Mouse (Mus musculus): ENCODE measurements at regions not wholly inside any gene's neighbourhood (a gene's known extent, or its start where the extent isn't known, plus 50 kb on each side); places are given as distances from the start of the nearest gene placed in this dataset.
"Not testable (repeated sequence)": the region's sequence is repeated elsewhere in the genome, so short reads cannot be mapped to it uniquely, and the experiment has no call there.

GRCm38 (mm10) chr4:71409867-71410266, 347.9 kb downstream of the Gm11232 start:
- no peak for DNase-seq

- no peak for DNase-seq
Observed at GRCm38 (mm10) chr4:71390444-71390843, 367.3 kb downstream of the Gm11232 start.

DNA sequence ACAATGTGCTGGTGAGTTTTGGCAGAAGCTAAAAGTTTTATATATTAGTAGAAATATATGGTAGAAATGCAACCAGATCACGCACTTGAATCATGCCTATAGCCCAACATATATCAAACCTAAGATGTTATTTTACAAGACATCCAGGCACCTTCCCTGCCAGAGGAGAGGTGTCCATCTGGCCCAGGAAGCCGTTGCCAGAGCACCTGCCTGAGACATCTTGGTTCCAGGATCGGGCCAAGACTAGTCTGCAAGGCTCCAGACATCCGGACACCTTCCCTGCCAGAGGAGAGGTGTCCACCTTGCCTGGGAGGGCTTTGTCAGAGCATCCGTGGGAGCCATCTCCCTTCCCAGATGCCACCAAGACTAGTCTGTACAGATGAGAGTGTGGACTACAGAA, 388.5 kb downstream of the Gm11232 start:
- no peak for DNase-seq

DNA sequence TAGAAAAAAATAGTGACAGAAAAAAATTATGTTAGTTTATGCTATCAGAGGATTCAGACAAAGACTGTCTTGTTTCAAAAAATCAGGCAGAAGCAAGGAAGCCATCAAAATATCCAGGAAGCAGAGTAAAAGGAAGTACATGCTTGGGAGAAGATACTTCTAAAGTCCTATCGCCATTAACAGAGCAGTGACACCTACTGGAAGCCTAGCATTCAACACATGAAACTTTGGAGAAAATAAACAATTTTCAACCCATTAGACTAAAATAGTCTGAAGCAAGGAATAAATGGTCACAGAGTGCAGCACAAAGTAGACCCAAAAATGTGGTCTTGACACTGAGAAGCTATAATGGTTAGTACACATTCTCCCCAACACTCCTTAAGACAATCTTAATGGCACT, 394.0 kb downstream of the Gm11232 start:
- DNase-seq: no peak

DNA sequence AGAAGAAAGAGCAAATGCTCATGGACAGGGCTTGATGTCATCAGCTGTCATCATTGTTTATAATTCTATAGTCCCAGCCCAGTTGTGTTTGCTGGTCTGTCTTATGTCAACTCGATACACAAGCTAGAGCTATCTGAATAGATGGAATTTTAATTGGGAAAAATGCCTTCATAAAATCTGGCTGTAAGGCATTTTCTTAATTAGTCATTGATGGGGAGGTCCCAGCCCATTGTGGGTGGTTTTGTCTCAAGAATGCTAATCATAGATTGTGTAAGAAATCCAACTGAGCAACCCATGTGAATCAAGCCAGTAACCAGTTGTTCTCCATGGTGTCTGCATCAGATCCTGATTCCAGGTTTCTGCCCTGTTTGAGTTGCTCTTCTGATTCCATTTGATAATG, 400.1 kb downstream of the Gm11232 start:
- no peak for DNase-seq

DNA sequence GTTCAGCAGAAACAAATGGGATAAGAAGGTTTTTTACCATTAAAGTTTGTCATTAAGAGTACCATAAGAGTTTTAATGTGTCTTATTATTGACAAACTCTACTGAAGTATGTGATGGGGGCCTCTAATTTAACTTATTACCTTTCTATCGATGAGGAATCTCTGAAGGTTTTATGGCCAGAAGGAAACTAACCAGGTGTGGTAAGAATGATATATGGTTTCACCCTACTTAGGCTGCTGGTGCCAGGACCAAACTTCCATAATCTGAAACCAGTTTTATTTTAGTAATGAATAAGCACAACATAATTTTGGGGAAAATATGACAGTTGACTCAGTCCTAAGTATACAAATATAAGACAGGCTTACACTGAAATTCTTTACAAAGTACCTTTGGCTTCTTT, 401.1 kb downstream of the Gm11232 start:
- DNase-seq: no peak

DNA sequence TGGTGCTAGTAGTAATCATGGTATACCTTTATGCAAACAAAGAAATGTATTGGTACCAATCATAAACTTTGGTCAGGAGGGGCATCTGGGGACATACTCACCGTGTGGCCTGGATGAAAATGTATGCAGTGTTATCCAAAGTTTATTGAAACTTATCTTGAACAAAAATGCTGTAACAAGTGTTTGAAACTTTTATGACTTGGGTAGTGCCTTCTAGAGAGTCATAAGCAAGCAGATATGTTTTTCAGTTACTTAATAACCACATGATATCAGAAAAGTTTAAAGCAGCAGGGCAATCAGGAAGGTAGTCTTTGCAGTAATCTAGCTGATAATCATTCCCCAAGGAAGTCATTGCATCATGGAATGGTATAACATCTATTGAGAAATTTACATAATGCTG, 401.5 kb downstream of the Gm11232 start:
- no peak for DNase-seq

GRCm38 (mm10) chr4:71351880-71352279, 405.9 kb downstream of the Gm11232 start:
- no peak for DNase-seq

- no peak for DNase-seq
Observed at GRCm38 (mm10) chr4:71343068-71343467, 414.7 kb downstream of the Gm11232 start.

DNA sequence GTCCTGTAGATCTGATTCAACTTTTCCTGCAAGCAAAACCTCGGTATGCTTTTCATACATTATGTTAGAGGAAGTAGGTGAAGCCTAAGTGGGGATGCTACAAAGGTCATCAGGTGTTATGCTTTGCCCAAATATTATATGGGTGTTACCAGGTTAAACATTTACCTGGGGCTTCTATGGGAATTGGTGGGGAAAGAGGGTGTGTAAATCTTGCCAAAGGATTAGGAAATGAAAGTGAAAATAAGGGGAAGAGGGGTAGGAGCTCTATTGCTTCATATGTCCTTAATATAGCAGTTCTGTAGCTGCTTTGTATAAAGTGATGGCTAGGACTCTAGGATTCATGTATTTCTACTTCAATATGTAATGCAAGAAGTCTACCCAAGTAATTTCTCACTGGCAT, 419.2 kb downstream of the Gm11232 start:
- no peak for DNase-seq

- no peak for DNase-seq
Observed at GRCm38 (mm10) chr4:71332672-71333071, 425.1 kb downstream of the Gm11232 start.

GRCm38 (mm10) chr4:71332018-71332417, 425.7 kb downstream of the Gm11232 start:
- DNase-seq: no peak

DNA sequence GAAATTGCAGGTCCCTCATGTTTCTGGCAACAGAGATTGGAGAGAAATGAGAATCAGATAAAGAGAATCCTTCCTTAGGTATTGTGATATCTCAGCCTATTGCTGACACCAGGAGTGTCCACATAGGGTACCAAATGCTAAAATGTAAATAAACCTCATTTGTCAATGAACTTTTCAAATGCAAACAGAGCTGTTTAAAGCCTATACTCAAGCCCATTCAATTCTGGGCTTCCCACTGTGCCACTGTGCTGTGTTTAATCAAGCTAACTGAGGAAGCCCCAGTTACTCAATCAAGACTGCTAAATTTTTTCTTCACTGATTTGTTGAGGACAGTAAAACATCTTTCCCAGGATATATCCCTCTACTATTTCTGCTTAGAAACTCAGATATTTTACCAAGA, 441.2 kb downstream of the Gm11232 start:
- DNase-seq: no peak

DNA sequence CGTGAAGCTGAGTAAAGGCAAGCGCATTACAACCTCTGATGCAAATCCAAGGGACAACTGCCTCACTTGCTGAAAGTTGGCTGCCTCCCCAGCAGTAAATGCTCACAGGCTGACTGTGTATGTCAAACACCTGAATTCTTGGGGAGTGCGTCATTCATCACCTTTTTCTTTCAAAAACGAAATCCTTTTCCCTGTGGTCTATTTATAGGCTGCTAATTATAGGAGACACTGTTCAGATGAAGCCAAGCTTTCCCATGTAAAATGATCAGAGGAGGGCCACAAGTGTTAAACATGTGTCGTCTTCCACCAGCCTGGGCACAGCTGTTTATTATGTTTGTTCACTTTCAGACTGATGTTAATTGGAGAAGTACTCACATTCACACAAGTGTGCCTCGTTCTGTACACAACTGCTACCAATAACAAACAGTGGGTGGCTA, 450.6 kb downstream of the Gm11232 start:
- no peak for DNase-seq

- DNase-seq: no peak
Observed at GRCm38 (mm10) chr4:71306690-71307089, 451.1 kb downstream of the Gm11232 start.

GRCm38 (mm10) chr4:71295716-71296115, 462.0 kb downstream of the Gm11232 start:
- DNase-seq: not testable (repeated sequence)

DNA sequence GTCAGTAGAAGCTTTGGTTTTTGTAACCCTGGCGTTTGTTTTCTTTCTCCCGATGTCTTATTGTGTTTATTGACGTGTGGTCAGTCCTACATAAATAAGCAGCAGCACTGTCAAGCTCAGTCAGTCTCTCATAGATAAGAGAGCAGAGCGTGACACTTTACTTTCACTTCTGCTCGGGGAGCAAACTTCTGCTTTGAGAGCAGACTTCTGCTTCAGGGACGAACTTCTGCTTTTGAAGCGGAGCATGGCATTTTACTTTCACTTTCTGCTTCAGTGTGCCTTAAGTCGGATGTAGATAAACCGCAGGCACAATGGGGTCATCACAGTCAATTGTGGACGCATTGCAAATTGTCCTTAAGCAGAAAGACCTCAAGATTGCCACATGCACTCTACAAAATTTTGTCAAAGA, 466.0 kb downstream of the Gm11232 start:
- peak; percentile 10 to 45 for DNase-seq

- DNase-seq: peak; percentile 19 to 47
Observed at GRCm38 (mm10) chr4:71291111-71291740, 466.5 kb downstream of the Gm11232 start.

DNA sequence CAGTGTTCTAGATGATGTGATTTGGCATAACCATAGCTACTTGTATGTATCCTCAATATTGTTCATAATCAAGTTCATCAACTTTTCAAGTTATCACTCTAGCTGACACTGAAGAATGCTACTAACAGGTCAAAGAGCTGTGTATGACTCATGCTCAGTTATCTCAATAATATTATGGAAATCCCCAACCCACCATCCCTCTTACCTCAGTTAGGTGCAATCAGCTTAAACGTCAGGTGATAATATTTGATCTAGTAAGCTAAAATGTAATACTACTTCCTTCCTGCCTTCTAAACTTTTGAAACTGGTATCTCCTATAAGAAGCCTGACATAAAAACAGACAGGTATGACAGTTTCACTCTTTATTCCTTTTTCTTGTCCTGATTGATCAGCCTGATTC, 474.6 kb downstream of the Gm11232 start:
- no peak for DNase-seq

- DNase-seq: no peak
Observed at GRCm38 (mm10) chr4:71279710-71280109, 478.1 kb downstream of the Gm11232 start.

- no peak for DNase-seq
Observed at GRCm38 (mm10) chr4:71259897-71260296, 497.9 kb downstream of the Gm11232 start.

GRCm38 (mm10) chr4:71230497-71230872, 527.3 kb downstream of the Gm11232 start:
- no peak for DNase-seq

- DNase-seq: no peak
Observed at GRCm38 (mm10) chr4:71229796-71230496, 527.8 kb downstream of the Gm11232 start.

DNA sequence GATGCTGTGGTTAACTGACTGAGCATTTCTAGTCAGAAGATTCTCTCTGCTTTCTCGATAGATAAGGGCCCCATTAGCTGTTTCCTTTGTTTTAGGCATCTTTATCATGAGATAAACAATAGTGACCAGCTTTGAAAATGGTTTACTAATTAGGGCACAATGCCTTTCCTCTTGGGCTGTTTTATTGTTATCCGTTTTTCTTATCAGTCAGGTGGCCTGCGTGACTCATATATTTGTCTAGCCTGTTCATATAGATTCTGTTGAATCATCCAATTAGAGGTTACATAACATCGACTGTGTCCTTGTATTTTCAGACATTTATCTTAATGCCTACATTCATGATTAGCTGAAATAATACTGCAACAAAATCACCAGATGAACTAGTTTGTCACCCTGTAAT, 531.1 kb downstream of the Gm11232 start:
- no peak for DNase-seq

DNA sequence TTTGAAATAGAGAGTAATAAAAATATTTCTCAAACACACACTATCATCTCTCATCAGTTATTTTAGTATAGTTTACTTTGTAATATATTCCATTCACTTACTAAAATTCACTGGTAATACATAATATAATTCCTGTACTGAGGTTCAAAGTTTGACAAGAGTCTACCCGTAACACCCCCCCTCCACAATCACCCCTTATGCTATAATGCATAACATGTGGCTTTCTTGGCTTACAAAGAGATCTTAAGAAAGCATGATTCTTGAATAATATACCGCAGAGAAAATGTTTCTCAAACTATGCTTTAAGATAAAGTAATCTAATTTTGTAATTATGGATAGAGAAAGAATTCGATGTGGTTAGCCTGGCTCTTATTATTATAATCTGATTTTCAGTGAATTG, 539.7 kb downstream of the Gm11232 start:
- DNase-seq: no peak
